Mouse (Mus musculus): ENCODE results near the gene Ubfd1. TPM values are rescaled to one million over a fixed set of nuclear protein-coding genes. Genes with fewer than 3 reads are reported as not detected.
A peak's percentile ranks its signal among the peaks of the same experiment; 100 is the strongest.

Gene Ubfd1
- total RNA-seq (2021) = 10 to 100 TPM; 51.0 to 53.7 TPM
- long read RNA-seq, experiment 1, full-length matches to known transcripts = 11 of 21 reads
- long read RNA-seq, experiment 1, partial matches to known transcripts = 3 of 21 reads
- long read RNA-seq, experiment 1, other reads (novel, unspliced or antisense) = 7 of 21 reads
- long read RNA-seq, experiment 2, full-length matches to known transcripts = 26 of 62 reads
- long read RNA-seq, experiment 2, partial matches to known transcripts = 17 of 62 reads
- long read RNA-seq, experiment 2, other reads (novel, unspliced or antisense) = 19 of 62 reads

DNA sequence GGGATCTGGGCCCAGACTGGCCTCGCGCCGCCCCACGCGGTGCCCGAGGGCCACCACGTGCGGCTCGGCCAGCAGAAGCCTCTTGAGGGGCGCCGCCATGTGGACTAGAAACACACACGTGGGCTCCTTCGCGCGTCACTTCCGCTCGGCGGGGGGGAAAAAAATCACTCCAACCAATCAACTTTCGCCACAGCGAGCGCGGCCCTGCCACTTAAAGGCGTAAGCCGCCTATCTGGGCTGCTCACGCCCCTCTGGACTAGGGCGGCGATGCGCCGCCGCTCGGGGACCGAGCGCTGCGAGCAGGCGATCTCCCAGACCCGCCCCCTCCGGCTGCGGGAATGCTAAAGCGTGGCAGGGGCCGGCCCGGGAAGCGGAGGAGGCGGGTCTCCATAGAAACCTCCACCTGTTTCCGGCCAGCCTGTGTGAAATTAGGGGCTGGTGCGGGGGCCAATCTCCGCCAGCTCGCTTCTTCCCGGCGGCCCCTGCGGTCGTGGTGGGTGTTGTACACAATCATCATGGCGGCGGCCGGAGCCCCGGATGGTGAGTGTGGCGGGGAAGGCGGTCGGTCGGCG, at the start of gene Ubfd1, which contains the start of gene Ears2:
Gene Ubfd1 (plus strand): TSS at position 231 of the 572 bp plus-strand sequence.
Gene Ears2 (minus strand): TSS at position 319 of the 572 bp plus-strand sequence.
- DNase-seq (ENCODE audit: low spot score in 2 of 2) = peak; percentile 85 to 90

DNA sequence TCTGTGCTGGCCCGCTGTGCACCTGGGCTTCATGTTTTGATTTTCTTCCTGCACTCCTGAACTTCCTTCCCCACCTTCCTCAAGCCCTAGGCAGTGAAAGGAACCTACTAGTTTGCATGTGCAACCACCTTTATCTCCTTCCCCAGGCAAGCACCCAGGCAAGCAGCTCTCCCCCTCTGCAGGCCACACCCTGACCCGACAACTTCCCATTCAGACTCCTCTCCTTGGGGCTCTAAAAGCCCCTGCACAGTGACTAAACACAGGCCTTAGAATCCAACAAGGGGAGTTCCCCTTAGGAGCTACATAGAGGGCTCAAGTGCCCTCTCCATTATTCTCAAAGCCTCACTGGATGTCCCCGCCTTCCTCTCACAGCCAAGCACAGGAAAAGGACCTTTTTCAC, 48.7 kb upstream of the Ubfd1 start:
- no peak for DNase-seq (ENCODE audit: low spot score in 2 of 2)

GRCm38 (mm10) chr7:122018978-122019377, 48.0 kb upstream of the Ubfd1 start:
- DNase-seq (ENCODE audit: low spot score in 2 of 2) = no peak

GRCm38 (mm10) chr7:122020273-122020666, 46.7 kb upstream of the Ubfd1 start:
- no peak for DNase-seq (ENCODE audit: low spot score in 2 of 2)

DNA sequence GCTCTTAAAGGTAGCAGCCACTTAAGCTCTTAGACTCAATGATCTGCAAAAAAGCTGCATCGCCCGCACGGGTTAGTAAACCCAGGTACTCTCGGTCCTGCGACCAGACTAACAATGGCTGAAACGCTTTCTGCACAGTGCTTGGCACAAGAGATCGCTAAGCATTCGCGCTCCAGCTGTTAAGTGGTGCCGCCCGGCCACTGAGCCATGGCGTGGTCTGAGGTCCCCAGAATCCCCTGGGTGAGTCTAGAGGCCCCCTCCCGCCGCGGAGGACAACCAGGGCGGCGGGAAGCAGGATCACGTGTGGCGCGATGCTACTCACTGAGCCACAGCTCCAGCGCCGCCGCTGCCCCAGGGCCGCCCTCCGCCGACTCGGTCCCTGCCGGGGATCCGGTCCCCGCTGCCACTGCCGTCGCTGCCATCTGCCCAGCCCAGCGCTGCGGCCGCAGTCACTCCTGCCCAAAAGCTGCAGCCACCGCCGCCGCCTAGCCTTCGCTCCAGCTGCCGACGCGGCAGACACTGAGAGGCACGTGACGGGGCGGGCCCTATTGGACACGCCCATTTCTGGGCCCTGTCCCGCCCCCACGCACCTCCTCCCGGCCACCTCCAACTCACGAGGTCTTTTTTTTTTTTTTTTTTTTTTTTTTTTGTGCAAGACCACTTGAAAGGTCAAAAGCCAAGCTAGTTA, 46.2 kb upstream of the Ubfd1 start, which contains the start of gene Gga2:
Gene Gga2 (minus strand): TSS at position 556 of the 688 bp plus-strand sequence.
- DNase-seq (ENCODE audit: low spot score in 2 of 2) = peak; percentile 65 to 70

DNA sequence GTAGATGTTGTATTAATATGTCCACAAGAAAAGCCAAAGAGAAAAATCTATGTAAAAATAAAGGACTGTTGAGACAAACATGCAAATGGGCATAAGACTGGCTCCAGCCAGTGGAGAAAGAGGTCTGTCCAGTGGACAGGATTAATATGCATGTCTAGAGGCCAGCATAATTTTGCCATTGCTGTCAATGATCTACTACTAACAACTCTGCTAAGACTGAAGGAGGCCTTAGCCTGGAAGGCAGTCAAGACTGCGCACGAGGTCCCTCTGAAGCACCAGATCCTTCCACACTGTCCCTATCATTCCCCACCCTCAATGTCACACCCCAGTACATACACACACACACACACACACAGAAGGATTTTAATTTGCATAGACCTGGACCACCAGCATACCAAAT, 44.8 kb upstream of the Ubfd1 start:
- no peak for DNase-seq (ENCODE audit: low spot score in 2 of 2)

DNA sequence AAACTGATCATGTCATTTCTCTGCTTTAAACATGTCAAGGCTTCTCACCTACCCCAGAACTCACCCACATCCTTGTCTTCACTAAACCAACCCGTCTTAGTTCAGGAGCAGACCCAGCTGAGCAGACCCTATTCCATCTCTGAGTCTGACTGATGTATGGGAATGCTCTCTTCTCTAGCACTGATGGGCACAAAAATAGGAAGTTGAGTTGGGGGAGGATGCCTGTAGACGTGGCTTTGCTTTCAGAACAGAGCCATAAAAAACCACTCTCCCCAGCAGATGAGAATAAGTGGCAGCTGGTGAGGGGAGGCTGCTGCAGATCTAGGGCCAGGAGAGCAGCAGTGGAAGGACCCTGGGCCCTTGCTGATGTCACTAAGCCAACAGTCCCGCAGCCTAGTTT, 33.6 kb upstream of the Ubfd1 start:
- no peak for DNase-seq (ENCODE audit: low spot score in 2 of 2)

DNA sequence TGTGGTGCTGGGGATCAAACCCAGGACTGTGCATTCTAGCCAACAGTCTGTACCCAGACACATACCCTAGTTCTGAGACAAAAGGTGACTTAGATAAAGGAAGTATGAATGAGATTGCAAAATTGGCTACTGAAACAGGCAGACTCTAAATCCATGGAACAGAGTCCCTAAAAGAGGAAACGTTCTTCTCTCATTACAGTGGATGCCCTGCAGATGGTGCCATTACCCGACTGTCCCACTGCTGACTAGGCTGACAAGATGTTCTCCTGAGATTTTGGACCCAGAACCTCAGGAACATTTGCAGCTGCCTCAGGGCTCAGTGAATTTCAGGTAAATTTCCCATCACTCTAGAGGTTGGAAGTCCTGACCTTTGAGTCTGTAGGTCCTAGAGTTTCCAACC, 32.6 kb upstream of the Ubfd1 start:
- DNase-seq (ENCODE audit: low spot score in 2 of 2) = no peak

- DNase-seq (ENCODE audit: low spot score in 2 of 2) = no peak
Observed at GRCm38 (mm10) chr7:122044106-122044505, 22.9 kb upstream of the Ubfd1 start.

- DNase-seq (ENCODE audit: low spot score in 2 of 2) = no peak
Observed at GRCm38 (mm10) chr7:122045181-122045634, 21.8 kb upstream of the Ubfd1 start.

DNA sequence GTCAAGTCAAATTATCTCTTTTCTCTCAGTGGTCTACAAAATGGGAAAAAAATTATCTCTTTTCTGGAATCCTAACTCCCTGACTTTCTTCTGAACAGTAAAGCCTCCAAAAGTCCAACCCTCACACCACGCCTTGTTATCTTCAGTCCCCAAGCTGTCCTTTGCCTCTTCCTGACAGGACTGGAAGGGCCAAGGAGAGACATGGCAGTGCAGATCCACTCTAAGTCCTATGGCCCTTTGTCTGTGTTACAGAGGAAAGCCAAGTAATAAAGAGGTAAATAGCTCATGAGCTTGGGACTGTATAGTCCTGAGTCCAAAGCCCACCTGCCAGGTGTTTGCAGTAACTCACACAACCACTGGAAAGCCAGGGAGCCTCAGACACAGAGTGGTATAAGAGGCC, 21.3 kb upstream of the Ubfd1 start:
- DNase-seq (ENCODE audit: low spot score in 2 of 2) = no peak

DNA sequence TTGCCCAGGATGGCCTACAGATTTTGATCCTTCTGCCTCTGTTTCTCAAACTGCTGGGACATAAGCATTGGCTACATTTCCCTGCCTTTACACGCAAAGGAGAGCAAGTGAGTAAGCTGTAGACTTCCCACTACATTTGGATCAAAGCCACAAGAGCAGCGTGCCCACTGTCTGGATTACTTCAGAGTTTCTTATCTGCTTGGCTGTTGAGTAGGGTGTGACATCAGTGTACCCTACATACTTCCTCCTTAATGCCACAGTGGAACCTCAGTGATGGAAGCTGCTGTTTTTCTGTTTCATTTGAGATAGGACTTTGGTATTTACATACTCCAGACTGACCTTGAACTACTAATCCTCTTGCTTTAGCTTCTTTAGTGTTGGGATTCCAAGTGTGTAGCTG, 20.2 kb upstream of the Ubfd1 start:
- DNase-seq (ENCODE audit: low spot score in 2 of 2) = no peak

DNA sequence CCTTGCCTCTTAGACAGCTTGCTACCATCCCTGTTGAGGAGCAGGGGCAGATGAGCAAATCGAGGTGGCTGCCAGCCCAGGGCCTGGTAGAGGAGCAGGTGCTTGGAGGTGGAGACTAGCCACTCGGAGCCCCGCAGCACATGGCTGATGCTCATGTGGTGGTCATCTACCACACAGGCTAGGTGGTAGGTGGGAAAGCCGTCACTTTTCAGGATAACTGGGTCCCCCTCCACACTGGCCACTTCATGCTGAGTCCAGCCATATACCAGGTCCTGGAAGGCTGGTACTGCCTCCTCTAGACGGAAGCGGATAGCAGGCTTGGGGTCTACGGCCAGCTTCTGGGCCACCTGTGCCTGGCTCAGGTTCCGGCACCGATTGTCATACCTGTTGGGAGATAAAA, 18.8 kb upstream of the Ubfd1 start:
- no peak for DNase-seq (ENCODE audit: low spot score in 2 of 2)

- no peak for DNase-seq (ENCODE audit: low spot score in 2 of 2)
Observed at GRCm38 (mm10) chr7:122050834-122051233, 16.1 kb upstream of the Ubfd1 start.

DNA sequence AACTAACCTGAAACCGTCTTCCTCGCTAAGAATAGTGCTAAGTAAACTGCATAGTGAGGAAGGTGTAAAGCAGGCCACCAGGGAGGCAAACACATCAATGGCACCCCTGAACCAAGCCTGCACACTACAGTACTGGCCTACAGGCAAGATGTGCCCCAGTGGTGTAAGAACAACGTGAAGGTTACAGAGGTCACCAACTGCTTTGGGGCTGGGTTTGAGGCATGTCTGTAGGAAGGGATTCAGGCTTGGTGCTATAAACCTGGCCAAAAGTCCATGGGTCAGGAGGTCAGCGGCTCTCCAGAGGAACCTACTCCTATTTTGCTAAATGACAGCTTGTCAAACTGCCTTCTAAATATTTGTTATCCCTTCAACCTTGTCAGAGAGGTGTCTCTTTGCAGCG, 10.3 kb upstream of the Ubfd1 start:
- no peak for DNase-seq (ENCODE audit: low spot score in 2 of 2)

GRCm38 (mm10) chr7:122065656-122066055, 1.3 kb upstream of the Ubfd1 start:
- DNase-seq (ENCODE audit: low spot score in 2 of 2) = no peak

DNA sequence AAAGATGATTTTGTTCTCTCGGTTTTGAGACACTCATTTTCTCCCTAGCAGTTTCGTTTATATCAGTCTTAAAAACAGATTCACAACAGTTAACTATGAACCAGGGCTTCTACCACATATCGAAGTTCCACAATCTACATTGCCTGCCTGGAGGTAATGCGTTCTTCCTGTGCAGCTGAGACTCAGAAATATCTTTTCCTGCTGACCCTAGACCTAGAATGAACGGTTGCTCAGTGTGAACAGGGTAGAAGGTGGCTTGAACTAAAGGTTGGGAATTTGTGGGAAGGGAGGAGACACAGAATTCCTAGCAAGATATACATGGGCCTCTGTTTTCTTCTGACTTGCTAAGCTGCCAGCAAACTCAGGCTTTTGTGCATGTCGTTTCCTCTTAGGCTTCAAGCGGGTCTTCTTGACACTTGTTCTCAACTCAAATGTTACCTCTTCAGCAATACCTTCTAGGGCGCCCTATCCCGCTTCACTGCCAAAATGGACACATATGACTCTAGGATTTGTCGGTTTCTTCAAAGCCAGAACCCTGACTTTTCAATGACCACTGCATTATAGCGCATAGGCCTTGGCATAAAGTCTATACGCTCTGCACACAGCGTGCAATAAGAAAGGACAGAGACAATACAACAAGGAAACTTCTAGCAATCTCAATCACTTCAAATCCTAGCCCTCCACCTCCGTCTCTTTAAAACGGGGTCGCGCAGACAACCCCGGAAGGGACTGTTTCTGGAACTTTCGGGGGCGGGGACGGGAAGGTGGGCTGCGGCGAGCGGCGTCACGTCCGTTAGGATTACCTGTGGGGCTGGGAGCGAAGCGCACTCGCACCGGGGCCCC, 652 bp upstream of the Ubfd1 start:
- no peak for DNase-seq (ENCODE audit: low spot score in 2 of 2)

DNA sequence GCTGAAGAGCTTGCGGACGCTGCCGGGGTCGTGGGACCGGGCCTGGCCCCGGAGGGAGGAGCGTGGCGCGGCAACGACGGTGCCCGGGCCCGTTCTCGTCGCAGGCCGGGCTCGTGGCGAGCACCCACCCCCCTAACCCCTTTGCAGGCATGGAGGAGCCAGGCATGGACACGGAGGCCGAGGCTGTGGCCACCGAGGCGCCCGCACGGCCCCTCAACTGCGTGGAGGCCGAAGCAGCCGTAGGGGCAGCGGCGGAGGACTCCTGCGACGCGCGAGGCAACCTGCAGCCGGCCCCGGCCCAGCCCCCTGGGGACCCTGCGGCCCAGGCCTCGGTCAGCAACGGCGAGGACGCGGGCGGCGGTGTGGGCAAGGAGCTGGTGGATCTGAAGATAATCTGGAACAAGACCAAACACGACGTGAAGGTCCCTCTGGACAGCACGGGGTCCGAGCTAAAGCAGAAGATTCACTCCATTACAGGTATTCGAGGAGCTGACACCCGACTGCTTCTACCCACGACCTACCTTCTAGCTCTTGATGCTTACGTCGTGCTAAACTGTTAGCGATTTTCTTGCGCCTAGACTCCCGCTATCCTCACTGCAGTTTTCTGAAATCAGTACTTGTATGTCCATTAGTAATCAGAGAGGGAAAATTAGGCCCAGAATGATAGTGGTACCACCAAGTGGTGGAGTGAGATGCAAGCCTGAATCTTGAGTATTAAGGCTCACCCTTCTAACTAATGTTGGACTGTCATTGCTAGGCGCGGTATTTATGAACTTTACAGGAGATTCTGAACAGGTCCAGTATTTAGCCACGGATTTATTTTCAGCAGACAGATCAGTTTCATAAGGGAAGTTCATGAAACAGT, 774 bp downstream of the Ubfd1 start:
- no peak for DNase-seq (ENCODE audit: low spot score in 2 of 2)

- DNase-seq (ENCODE audit: low spot score in 2 of 2) = no peak
Observed at GRCm38 (mm10) chr7:122074374-122074773, 7.4 kb downstream of the Ubfd1 start.

- no peak for DNase-seq (ENCODE audit: low spot score in 2 of 2)
Observed at GRCm38 (mm10) chr7:122079798-122080554, 13.0 kb downstream of the Ubfd1 start.
